Mouse (Mus musculus) heart, adult 2 months (tissue): ENCODE data around the gene Clybl.

Experiments
- CTCF ChIP-seq: fragments of 200-600 bp; IDR thresholded peaks from 2 replicates; pipeline ENCODE4 v1.8.1; 2022; ENCODE audit warnings: antibody characterized with exemption, mild to moderate bottlenecking, moderate library complexity
- EP300 ChIP-seq: fragments of 200-500 bp; IDR thresholded peaks from 2 replicates; pipeline ENCODE4 v1.6.1; 2011; ENCODE audit warnings: low read depth, low read length, control low read depth; ENCODE audit not compliant: insufficient read depth
- POLR2A ChIP-seq: fragments of 200-500 bp; IDR thresholded peaks from 2 replicates; pipeline ENCODE4 v1.6.1; 2011; ENCODE audit warnings: mild to moderate bottlenecking, low read depth, low read length, control low read depth; ENCODE audit not compliant: insufficient read depth

GRCm38 (mm10) chr14:122189901-122190300, 8.4 kb downstream of the Clybl start:
- TF ChIP-seq POLR2A (no peak), EP300 (no peak), CTCF (no peak)
